Mouse (Mus musculus): ENCODE measurements around the gene Scimp. TPM values are rescaled to one million over a fixed set of nuclear protein-coding genes. Genes with fewer than 3 reads are reported as not detected.

Scimp gene
- polyA plus RNA-seq, 1 experiment = 0.10 TPM

- no peaks in the 10 kb centered on the region for H3K36me3 ChIP-seq (ENCODE audit: control insufficient read depth, insufficient read depth)
- H3ac ChIP-seq (ENCODE audit: control insufficient read depth, insufficient read length) = no peak overlapping the region
- H3K79me2 ChIP-seq (ENCODE audit: control insufficient read depth, insufficient read depth) = no peaks in the 10 kb centered on the region
- TF ChIP-seq SRF (IDR thresholded peaks at IDR 0.05; ENCODE audit: control insufficient read depth, insufficient read length, low read depth) (no peak), MYOD1 (IDR thresholded peaks at IDR 0.05; ENCODE audit: control insufficient read depth in 1 of 3, insufficient read length in 2 of 3, low read depth in 2 of 3) (no peak), TCF12 (IDR thresholded peaks at IDR 0.05; ENCODE audit: insufficient read depth, poor library complexity, severe bottlenecking) (no peak), CEBPB (IDR thresholded peaks at IDR 0.05; ENCODE audit: insufficient read depth, poor library complexity, severe bottlenecking) (no peak)
- H3K4me3 ChIP-seq = no peak overlapping the region
- no peaks in the 10 kb centered on the region for H3K27me3 ChIP-seq (ENCODE audit: control insufficient read depth, insufficient read depth, insufficient read length)
- H3K4me2 ChIP-seq (ENCODE audit: low read depth) = peak overlapping the region; percentile 69
Observed at GRCm38 (mm10) chr11:70808101-70808500, 4.3 kb downstream of the Scimp start.

- H3K36me3 ChIP-seq (ENCODE audit: control insufficient read depth, insufficient read depth) = no peaks in the 10 kb centered on the region
- no peaks in the 10 kb centered on the region for H3K79me2 ChIP-seq (ENCODE audit: control insufficient read depth, insufficient read depth)
- H3K4me3 ChIP-seq = no peak overlapping the region
- peak overlapping the region; percentile 69 for H3K4me2 ChIP-seq (ENCODE audit: low read depth)
- no peaks in the 10 kb centered on the region for H3K27me3 ChIP-seq (ENCODE audit: control insufficient read depth, insufficient read depth, insufficient read length)
- H3ac ChIP-seq (ENCODE audit: control insufficient read depth, insufficient read length) = no peak overlapping the region
- TF ChIP-seq MYOG (IDR thresholded peaks at IDR 0.05; ENCODE audit: control insufficient read depth in 1 of 3, insufficient read depth in 1 of 3, insufficient read length in 2 of 3, low read depth in 2 of 3) = peak in 1 of 3 experiments; percentile 6
- no peak for TF ChIP-seq REST (IDR thresholded peaks at IDR 0.05; ENCODE audit: insufficient read depth, insufficient read length)
- TF ChIP-seq USF1 (IDR thresholded peaks at IDR 0.05; ENCODE audit: low read depth) = peak; percentile 45
- TF ChIP-seq CEBPB (IDR thresholded peaks at IDR 0.05; ENCODE audit: insufficient read depth, poor library complexity, severe bottlenecking) = peak; percentile 60; the same call in 1 of the 2 replicates
- no peak for TF ChIP-seq POLR2A (IDR thresholded peaks at IDR 0.05; ENCODE audit: insufficient read length, low read depth)
- TF ChIP-seq TCF12 (IDR thresholded peaks at IDR 0.05; ENCODE audit: insufficient read depth, poor library complexity, severe bottlenecking) = peak; percentile 16
- TF ChIP-seq POLR2AphosphoS2 (IDR thresholded peaks at IDR 0.05; ENCODE audit: insufficient read length, low read depth) = no peak
- no peak for TF ChIP-seq MAX (IDR thresholded peaks at IDR 0.05; ENCODE audit: low read depth)
- TF ChIP-seq TCF3 (IDR thresholded peaks at IDR 0.05; ENCODE audit: insufficient read length, low read depth) = no peak
- TF ChIP-seq MYOD1 (IDR thresholded peaks at IDR 0.05; ENCODE audit: control insufficient read depth in 1 of 3, insufficient read length in 2 of 3, low read depth in 2 of 3) = no peak
Observed at GRCm38 (mm10) chr11:70807630-70808029, 4.8 kb downstream of the Scimp start.

- no peak overlapping the region for H3K4me3 ChIP-seq
- H3ac ChIP-seq (ENCODE audit: control insufficient read depth, insufficient read length) = no peak overlapping the region
- TF ChIP-seq POLR2A (IDR thresholded peaks at IDR 0.05; ENCODE audit: insufficient read length, low read depth) (no peak), MYOG (IDR thresholded peaks at IDR 0.05; ENCODE audit: control insufficient read depth in 1 of 3, insufficient read depth in 1 of 3, insufficient read length in 2 of 3, low read depth in 2 of 3) (no peak), MAX (IDR thresholded peaks at IDR 0.05; ENCODE audit: low read depth) (no peak)
- H3K36me3 ChIP-seq (ENCODE audit: control insufficient read depth, insufficient read depth) = no peaks in the 10 kb centered on the region
- H3K79me2 ChIP-seq (ENCODE audit: control insufficient read depth, insufficient read depth) = no peaks in the 10 kb centered on the region
- no peak overlapping the region for H3K4me2 ChIP-seq (ENCODE audit: low read depth)
- no peaks in the 10 kb centered on the region for H3K27me3 ChIP-seq (ENCODE audit: control insufficient read depth, insufficient read depth, insufficient read length)
Observed at GRCm38 (mm10) chr11:70806697-70807096, 5.7 kb downstream of the Scimp start.

- Histone ChIP-seq H3K4me3 (no peak overlapping the region), H3K4me2 (ENCODE audit: low read depth) (no peak overlapping the region), H3K79me2 (ENCODE audit: control insufficient read depth, insufficient read depth) (no peaks in the 10 kb centered on the region), H3K36me3 (ENCODE audit: control insufficient read depth, insufficient read depth) (no peaks in the 10 kb centered on the region), H3ac (ENCODE audit: control insufficient read depth, insufficient read length) (no peak overlapping the region), H3K27me3 (ENCODE audit: control insufficient read depth, insufficient read depth, insufficient read length) (no peaks in the 10 kb centered on the region)
- no peak for TF ChIP-seq MAX (IDR thresholded peaks at IDR 0.05; ENCODE audit: low read depth)
- TF ChIP-seq POLR2A (IDR thresholded peaks at IDR 0.05; ENCODE audit: insufficient read length, low read depth) = no peak
- no peak for TF ChIP-seq SRF (IDR thresholded peaks at IDR 0.05; ENCODE audit: control insufficient read depth, insufficient read length, low read depth)
- no peak for TF ChIP-seq USF1 (IDR thresholded peaks at IDR 0.05; ENCODE audit: low read depth)
- no peak for TF ChIP-seq REST (IDR thresholded peaks at IDR 0.05; ENCODE audit: insufficient read depth, insufficient read length)
- no peak for TF ChIP-seq POLR2AphosphoS2 (IDR thresholded peaks at IDR 0.05; ENCODE audit: insufficient read length, low read depth)
- no peak for TF ChIP-seq MYOD1 (IDR thresholded peaks at IDR 0.05; ENCODE audit: control insufficient read depth in 1 of 3, insufficient read length in 2 of 3, low read depth in 2 of 3)
- TF ChIP-seq E2F4 (IDR thresholded peaks at IDR 0.05; ENCODE audit: insufficient read depth) = no peak
- no peak for TF ChIP-seq TCF12 (IDR thresholded peaks at IDR 0.05; ENCODE audit: insufficient read depth, poor library complexity, severe bottlenecking)
- TF ChIP-seq CEBPB (IDR thresholded peaks at IDR 0.05; ENCODE audit: insufficient read depth, poor library complexity, severe bottlenecking) = no peak
- no peak for TF ChIP-seq MYOG (IDR thresholded peaks at IDR 0.05; ENCODE audit: control insufficient read depth in 1 of 3, insufficient read depth in 1 of 3, insufficient read length in 2 of 3, low read depth in 2 of 3)
- TF ChIP-seq TCF3 (IDR thresholded peaks at IDR 0.05; ENCODE audit: insufficient read length, low read depth) = no peak
Observed at GRCm38 (mm10) chr11:70805641-70806175, 6.7 kb downstream of the Scimp start.

- H3K36me3 ChIP-seq (ENCODE audit: control insufficient read depth, insufficient read depth) = no peaks in the 10 kb centered on the region
- H3K27me3 ChIP-seq (ENCODE audit: control insufficient read depth, insufficient read depth, insufficient read length) = no peaks in the 10 kb centered on the region
- no peak overlapping the region for H3ac ChIP-seq (ENCODE audit: control insufficient read depth, insufficient read length)
- H3K4me2 ChIP-seq (ENCODE audit: low read depth) = no peak overlapping the region
- TF ChIP-seq MYOD1 (IDR thresholded peaks at IDR 0.05; ENCODE audit: control insufficient read depth in 1 of 3, insufficient read length in 2 of 3, low read depth in 2 of 3) = no peak
- TF ChIP-seq REST (IDR thresholded peaks at IDR 0.05; ENCODE audit: insufficient read depth, insufficient read length) = no peak
- no peak for TF ChIP-seq MYOG (IDR thresholded peaks at IDR 0.05; ENCODE audit: control insufficient read depth in 1 of 3, insufficient read depth in 1 of 3, insufficient read length in 2 of 3, low read depth in 2 of 3)
- no peak for TF ChIP-seq TCF12 (IDR thresholded peaks at IDR 0.05; ENCODE audit: insufficient read depth, poor library complexity, severe bottlenecking)
- TF ChIP-seq E2F4 (IDR thresholded peaks at IDR 0.05; ENCODE audit: insufficient read depth) = no peak
- no peak for TF ChIP-seq TCF3 (IDR thresholded peaks at IDR 0.05; ENCODE audit: insufficient read length, low read depth)
- TF ChIP-seq CEBPB (IDR thresholded peaks at IDR 0.05; ENCODE audit: insufficient read depth, poor library complexity, severe bottlenecking) = no peak
- no peak for TF ChIP-seq SRF (IDR thresholded peaks at IDR 0.05; ENCODE audit: control insufficient read depth, insufficient read length, low read depth)
- no peak for TF ChIP-seq MAX (IDR thresholded peaks at IDR 0.05; ENCODE audit: low read depth)
- no peak for TF ChIP-seq POLR2A (IDR thresholded peaks at IDR 0.05; ENCODE audit: insufficient read length, low read depth)
- TF ChIP-seq USF1 (IDR thresholded peaks at IDR 0.05; ENCODE audit: low read depth) = no peak
- TF ChIP-seq POLR2AphosphoS2 (IDR thresholded peaks at IDR 0.05; ENCODE audit: insufficient read length, low read depth) = no peak
- H3K4me3 ChIP-seq = no peak overlapping the region
- no peaks in the 10 kb centered on the region for H3K79me2 ChIP-seq (ENCODE audit: control insufficient read depth, insufficient read depth)
Observed at GRCm38 (mm10) chr11:70804395-70804794, 8.0 kb downstream of the Scimp start.
